ENCODE assay signal across 24 mouse cellular contexts in genomic region chr2:33835038-33835437, GRCm38 (mm10). TPM values are rescaled to one million over a fixed set of nuclear protein-coding genes. Genes with fewer than 3 reads are reported as not detected.
DNase-seq lines count a peak whose midpoint lies in the region; ATAC-seq and TF ChIP-seq lines count a peak whose summit lies in the region.
"Had no signal": no experiment of that assay in that cellular context is flagged by ENCODE, and none has a peak within 500 bp of the region (broad histone marks: within the 10 kb centered on the region; RNA-seq: fewer than 3 reads in every experiment).

No protein-coding gene starts in this region.

- H3K27ac ChIP-seq in liver, embryonic 15.5 days (replicated peaks), result 0 out of 2 replicates have a peak overlapping the region, but pooled peaks have one; percentile 11
- H3K27ac ChIP-seq in liver, postnatal 0 days (ENCODE audit: low read depth), result no peak overlapping the region
- peak overlapping the region; percentile 79; the same call in 1 of the 2 replicates for H3K27ac ChIP-seq in limb, embryonic 10.5 days
- H3K27ac ChIP-seq: embryonic facial prominence, embryonic 15.5 days; forebrain, embryonic 10.5 days; forebrain, embryonic 12.5 days had no signal

- DNase-seq in frontal cortex, adult 2 months (ENCODE audit: extremely low spot score in 1 of 2, low spot score in 1 of 2), result no peak
- DNase-seq in liver, postnatal 0 days, result no peak
- no peak for DNase-seq in limb, embryonic 10.5 days (ENCODE audit: low spot score)
- DNase-seq in telencephalon, adult 2 months (ENCODE audit: low read depth, low spot score), result peak; percentile 22
- no peak for DNase-seq in gastrocnemius, adult 8-10 months (ENCODE audit: low spot score in 2 of 2)
- DNase-seq: adrenal gland, adult 2 months; adrenal gland, postnatal 10 days; adrenal gland, postnatal 25 days; cerebellum, adult 11 months; cerebellum, adult 18-20 months; cerebellum, adult 8-10 months; cerebellum, adult 9-11 months; cerebellum, postnatal 14 days; cerebellum, postnatal 36 days; embryo, embryonic 11 days had no signal

- TF ChIP-seq EP300 in liver, postnatal 0 days (IDR thresholded peaks at IDR 0.05; ENCODE audit: low read depth), result no peak

- H3K36me3 ChIP-seq in liver, embryonic 15.5 days (replicated peaks), result no peaks in the 10 kb centered on the region
- peaks cover 5% of the 10 kb centered on the region; the same call in 1 of the 2 replicates for H3K36me3 ChIP-seq in liver, postnatal 0 days (replicated peaks; ENCODE audit: insufficient read depth, low read length)
- H3K36me3 ChIP-seq in limb, embryonic 10.5 days, result peaks cover 16% of the 10 kb centered on the region

- no peaks in the 10 kb centered on the region for H3K27me3 ChIP-seq in liver, embryonic 15.5 days
- H3K27me3 ChIP-seq in liver, postnatal 0 days (ENCODE audit: insufficient read depth, low read length), result no peaks in the 10 kb centered on the region
- H3K27me3 ChIP-seq in limb, embryonic 10.5 days (ENCODE audit: low read depth, poor library complexity, severe bottlenecking), result no peaks in the 10 kb centered on the region
- H3K27me3 ChIP-seq: embryonic facial prominence, embryonic 13.5 days; embryonic facial prominence, embryonic 15.5 days; forebrain, embryonic 12.5 days had no signal

- no peak for TF ChIP-seq CTCF in liver, postnatal 0 days (IDR thresholded peaks at IDR 0.05; ENCODE audit: low read depth)

- no peaks in the 10 kb centered on the region for H3K9me3 ChIP-seq in liver, embryonic 15.5 days (replicated peaks)
- no peaks in the 10 kb centered on the region for H3K9me3 ChIP-seq in liver, postnatal 0 days (ENCODE audit: low read length)
- H3K9me3 ChIP-seq in limb, embryonic 10.5 days (replicated peaks), result no peaks in the 10 kb centered on the region
- H3K9me3 ChIP-seq: embryonic facial prominence, embryonic 13.5 days; embryonic facial prominence, embryonic 15.5 days; forebrain, embryonic 10.5 days; forebrain, embryonic 12.5 days had no signal

- no peak overlapping the region for H3K9ac ChIP-seq in liver, embryonic 15.5 days
- no peak overlapping the region for H3K9ac ChIP-seq in liver, postnatal 0 days (replicated peaks)
- H3K9ac ChIP-seq: embryonic facial prominence, embryonic 13.5 days; embryonic facial prominence, embryonic 15.5 days; forebrain, embryonic 12.5 days had no signal

- peak; percentile 83 for ATAC-seq in frontal cortex, adult (ENCODE audit: low TSS enrichment)
- ATAC-seq in liver, embryonic 15.5 days (ENCODE audit: insufficient read depth), result no peak
- ATAC-seq in liver, postnatal 0 days, result no peak
- ATAC-seq: forebrain, embryonic 14.5 days; forebrain, embryonic 16.5 days had no signal

- H3K4me1 ChIP-seq in liver, embryonic 15.5 days (replicated peaks), result peaks cover 33% of the 10 kb centered on the region
- peaks cover 21% of the 10 kb centered on the region for H3K4me1 ChIP-seq in liver, postnatal 0 days (ENCODE audit: insufficient read depth)
- peaks cover 62% of the 10 kb centered on the region for H3K4me1 ChIP-seq in limb, embryonic 10.5 days

- no peak overlapping the region for H3K4me2 ChIP-seq in liver, embryonic 15.5 days
- H3K4me2 ChIP-seq in liver, postnatal 0 days (ENCODE audit: low read depth, low read length), result no peak overlapping the region
- H3K4me2 ChIP-seq: embryonic facial prominence, embryonic 13.5 days; embryonic facial prominence, embryonic 15.5 days; forebrain, embryonic 12.5 days had no signal

- H3K4me3 ChIP-seq in liver, embryonic 15.5 days (replicated peaks), result no peak overlapping the region
- no peak overlapping the region for H3K4me3 ChIP-seq in liver, postnatal 0 days (ENCODE audit: low read depth, low read length)
- no peak overlapping the region for H3K4me3 ChIP-seq in limb, embryonic 10.5 days
- H3K4me3 ChIP-seq: embryonic facial prominence, embryonic 13.5 days; embryonic facial prominence, embryonic 15.5 days; erythroblast, embryonic 14.5 days; forebrain, embryonic 10.5 days; forebrain, embryonic 12.5 days had no signal

- 77% methylated on average over 8 of the region's 8 CpGs for WGBS in liver, embryonic 15.5 days (ENCODE audit: insufficient replicate concordance)
- 87% methylated on average over 8 of the region's 8 CpGs for WGBS in liver, postnatal 0 days (ENCODE audit: insufficient replicate concordance)
- WGBS in limb, embryonic 10.5 days, result 90% methylated on average over 8 of the region's 8 CpGs

RNA-seq across cellular contexts. Expression of gene Mvb12b, which starts 52.7 kb away (rescaled TPM):
- 77.2 and 78.7 TPM in 2 replicates for polyA plus RNA-seq in frontal cortex, adult 2 months (2012; rRNA removed)
- polyA plus RNA-seq in liver, embryonic 15.5 days (2015; fragmentation: Nextera tagmentation; extraction: Ambion mirVana), result 11.3 and 12.7 TPM in 2 replicates
- polyA plus RNA-seq in liver, postnatal 0 days (2015; fragmentation: Nextera tagmentation; extraction: Ambion mirVana), result 7.8 and 8.1 TPM in 2 replicates
- polyA plus RNA-seq in limb, embryonic 10.5 days (2016; fragmentation: Nextera tagmentation; extraction: Ambion mirVana), result 15.0 and 17.5 TPM in 2 replicates
- 10 to 100 TPM; 31.9 to 41.4 (median 34.4) TPM for total RNA-seq in gastrocnemius, adult 8-10 months (2022)
